Mouse (Mus musculus) lung, adult 2 months (tissue): ENCODE results near the gene Leo1. TPM values are rescaled to one million over a fixed set of nuclear protein-coding genes. Genes with fewer than 3 reads are reported as not detected.
"Not testable (repeated sequence)": the region's sequence is repeated elsewhere in the genome, so short reads cannot be mapped to it uniquely, and the experiment has no call there.

Experiments used
- DNase-seq: peaks from one replicate; pipeline ENCODE4 v3.0.0; 2022
- H3K4me1 ChIP-seq: fragments of 200-500 bp; 2 replicates; pipeline ENCODE4 v1.6.1; 2011; ENCODE audit warnings: low read length; ENCODE audit not compliant: control insufficient read depth, insufficient read depth
- H3K4me3 ChIP-seq: fragments of 200-500 bp; replicated peaks from 2 replicates; pipeline ENCODE3; 2011; ENCODE audit warnings: low read depth, mild to moderate bottlenecking, control low read depth, low read length; ENCODE audit errors: extremely low read depth
- CTCF ChIP-seq: fragments of 200-500 bp; IDR thresholded peaks from 2 replicates; pipeline ENCODE4 v1.5.1; 2011; ENCODE audit warnings: mild to moderate bottlenecking, low read length, control low read depth; ENCODE audit not compliant: insufficient read depth
- POLR2A ChIP-seq: fragments of 200-500 bp; IDR thresholded peaks from 2 replicates; pipeline ENCODE4 v1.6.1; 2011; ENCODE audit warnings: low read depth, mild to moderate bottlenecking, control low read depth, low read length, borderline replicate concordance; ENCODE audit errors: extremely low read depth
- WGBS: fragments of 180-500 bp; shearing (Covaris S2); methylation state at CpG from one replicate; pipeline ENCODE4 v1.1.7; 2018; 5-methylcytosine and 5-hydroxymethylcytosine counted together
- polyA plus RNA-seq: library from polyadenylated mRNA; depleted of rRNA; stranded (reverse); fragments of >200 nt; gene quantifications from 2 replicates; pipeline ENCODE4 v1.2.3, GENCODE M21; 2012

Leo1 gene
- polyA plus RNA-seq, 1 experiment, result 4.1 TPM

DNA sequence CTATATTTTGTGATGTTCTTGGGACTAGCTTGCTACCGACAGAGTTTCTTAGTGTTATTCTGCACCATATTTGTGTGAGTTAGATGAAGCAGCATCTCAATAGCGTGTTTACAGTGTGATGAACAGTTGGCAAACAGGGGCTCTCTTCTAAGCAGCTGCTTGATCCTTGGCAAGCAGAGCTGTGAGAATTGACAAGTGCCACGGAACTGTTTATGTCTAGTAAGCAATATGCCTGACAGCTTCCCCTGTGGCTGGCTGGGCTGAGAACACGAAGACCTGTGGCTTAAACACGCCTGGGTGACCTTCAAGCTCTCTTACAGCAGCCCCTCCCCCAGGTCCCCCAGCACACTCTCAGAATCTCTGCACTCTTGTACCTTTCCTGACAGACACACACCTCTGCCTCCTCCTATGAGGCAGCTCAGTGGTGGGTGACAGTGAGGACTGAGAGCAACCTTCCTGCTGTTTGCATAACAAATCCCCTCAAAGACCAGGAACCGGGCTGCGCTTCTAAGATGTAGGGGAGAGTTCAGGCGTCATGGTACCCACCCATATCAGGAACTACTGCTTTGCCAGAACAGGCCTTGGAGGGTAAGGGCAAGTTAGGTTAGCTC is 21.8 kb downstream of the Leo1 start:
- WGBS, result 80% methylated on average over 8 of the region's 8 CpGs
- no peak for DNase-seq
- TF ChIP-seq CTCF, result no peak
- no peak for TF ChIP-seq POLR2A

GRCm38 (mm10) chr9:75465856-75466255 is 24.5 kb downstream of the Leo1 start:
- DNase-seq, result no peak
- TF ChIP-seq POLR2A (no peak), CTCF (no peak)
- 85% methylated on average over 9 of the region's 9 CpGs for WGBS
- no peak overlapping the region for H3K4me3 ChIP-seq
- H3K4me1 ChIP-seq, result no peaks in the 10 kb centered on the region

More for the DNA sequence above, 21.8 kb downstream of the Leo1 start:
- Histone ChIP-seq H3K4me1 (no peaks in the 10 kb centered on the region), H3K4me3 (no peak overlapping the region)

- no peak for TF ChIP-seq POLR2A
- TF ChIP-seq CTCF, result no peak
- H3K4me3 ChIP-seq, result no peak overlapping the region
- no peaks in the 10 kb centered on the region for H3K4me1 ChIP-seq
- DNase-seq, result no peak
- WGBS, result 87% methylated on average over 4 of the region's 4 CpGs
Observed at GRCm38 (mm10) chr9:75466641-75467040, 25.3 kb downstream of the Leo1 start.

- Histone ChIP-seq H3K4me3 (no peak overlapping the region), H3K4me1 (no peaks in the 10 kb centered on the region)
- no peak for TF ChIP-seq POLR2A
- 96% methylated on average over 3 of the region's 3 CpGs for WGBS
- DNase-seq, result no peak
Observed at GRCm38 (mm10) chr9:75467581-75467980, 26.3 kb downstream of the Leo1 start.

DNA sequence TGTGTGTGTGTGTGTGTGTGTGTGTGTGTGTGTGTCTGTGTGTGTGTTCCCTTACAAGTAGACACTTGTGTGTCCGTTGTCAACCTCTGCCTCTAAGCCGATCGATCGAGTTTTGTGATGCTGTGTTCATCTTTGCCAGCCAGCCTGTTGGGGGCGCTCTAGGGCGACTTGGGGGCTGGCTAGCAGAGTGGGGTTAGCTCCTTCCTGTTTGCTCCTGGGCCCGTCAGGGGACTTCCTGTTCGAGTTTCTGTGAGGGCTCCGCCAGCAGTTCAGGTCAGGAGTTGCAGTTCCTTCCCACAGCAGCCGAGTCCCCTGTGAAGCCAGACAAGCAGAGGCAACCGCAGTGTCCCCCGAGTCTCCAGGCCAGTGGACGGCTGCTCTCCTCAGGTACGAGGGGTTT is 27.0 kb downstream of the Leo1 start:
- no peak for DNase-seq
- 82% methylated on average over 14 of the region's 14 CpGs for WGBS
- no peak for TF ChIP-seq CTCF
- TF ChIP-seq POLR2A, result no peak
- Histone ChIP-seq H3K4me3 (no peak overlapping the region), H3K4me1 (no peaks in the 10 kb centered on the region)

- no peak for DNase-seq
- H3K4me1 ChIP-seq, result no peaks in the 10 kb centered on the region
- no peak for TF ChIP-seq CTCF
- TF ChIP-seq POLR2A, result no peak
- no peak overlapping the region for H3K4me3 ChIP-seq
- 61% methylated on average over 3 of the region's 3 CpGs for WGBS
Observed at GRCm38 (mm10) chr9:75477212-75477611, 35.9 kb downstream of the Leo1 start.

DNA sequence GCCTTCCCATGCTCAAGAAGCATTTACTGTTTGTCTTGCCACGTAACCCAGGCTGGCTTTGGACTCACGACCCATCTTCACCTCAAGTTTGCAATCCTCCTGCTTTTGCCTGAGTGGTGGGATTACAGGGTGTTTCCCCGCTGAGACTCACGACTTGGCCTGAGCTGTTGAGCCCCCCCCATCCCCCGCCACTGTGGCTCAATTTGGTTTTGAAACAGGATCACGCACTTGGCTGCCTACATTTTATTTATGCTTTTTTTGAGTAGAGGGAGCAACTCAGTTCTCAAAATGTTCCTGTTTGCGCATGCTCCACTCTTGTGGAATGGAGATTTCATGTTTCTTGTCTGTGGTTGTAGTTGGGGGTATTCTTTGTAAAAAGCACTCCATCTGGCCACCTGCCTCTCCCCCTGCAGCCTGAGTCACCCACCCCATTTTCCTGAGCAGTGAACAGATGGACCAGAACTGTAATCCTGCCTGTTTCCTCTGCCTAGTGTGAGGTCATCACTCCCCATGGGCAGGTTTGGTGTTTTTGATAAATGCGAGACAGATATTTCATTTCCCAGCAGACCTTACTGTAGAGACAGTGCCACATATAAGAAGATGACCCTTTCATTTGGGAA is 37.9 kb downstream of the Leo1 start:
- H3K4me3 ChIP-seq, result no peak overlapping the region
- DNase-seq, result no peak
- TF ChIP-seq POLR2A, result no peak
- WGBS, result 68% methylated on average over 8 of the region's 8 CpGs
- H3K4me1 ChIP-seq, result no peaks in the 10 kb centered on the region

DNA sequence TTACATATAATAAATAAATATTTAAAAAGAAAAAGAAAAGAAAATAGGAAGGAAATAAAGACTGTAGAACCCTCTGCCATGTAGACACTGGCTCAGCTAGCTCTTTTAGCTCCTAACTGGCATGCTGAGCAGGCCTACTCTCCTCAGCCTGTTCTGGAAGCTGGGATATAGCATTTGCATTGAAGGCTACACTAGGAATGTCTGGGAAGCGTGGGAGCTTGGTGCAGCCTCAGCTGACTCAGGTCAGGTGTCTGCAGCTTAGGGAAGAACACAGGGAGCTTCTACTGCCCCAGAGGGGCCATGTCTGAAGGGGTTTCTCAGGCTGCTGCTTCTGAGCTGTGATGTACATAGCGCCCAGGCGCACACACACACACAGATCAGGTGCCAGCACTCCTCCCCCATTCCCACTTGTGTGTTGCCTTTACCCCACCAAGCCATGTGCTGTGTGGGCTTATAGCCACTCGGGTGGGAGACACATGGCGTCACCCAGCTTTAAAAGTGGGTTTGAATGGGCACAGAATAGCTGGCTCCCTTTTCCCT is 39.3 kb downstream of the Leo1 start:
- Histone ChIP-seq H3K4me3 (no peak overlapping the region), H3K4me1 (no peaks in the 10 kb centered on the region)
- 92% methylated on average over 5 of the region's 5 CpGs for WGBS
- DNase-seq, result no peak
- TF ChIP-seq POLR2A (no peak), CTCF (no peak)

DNA sequence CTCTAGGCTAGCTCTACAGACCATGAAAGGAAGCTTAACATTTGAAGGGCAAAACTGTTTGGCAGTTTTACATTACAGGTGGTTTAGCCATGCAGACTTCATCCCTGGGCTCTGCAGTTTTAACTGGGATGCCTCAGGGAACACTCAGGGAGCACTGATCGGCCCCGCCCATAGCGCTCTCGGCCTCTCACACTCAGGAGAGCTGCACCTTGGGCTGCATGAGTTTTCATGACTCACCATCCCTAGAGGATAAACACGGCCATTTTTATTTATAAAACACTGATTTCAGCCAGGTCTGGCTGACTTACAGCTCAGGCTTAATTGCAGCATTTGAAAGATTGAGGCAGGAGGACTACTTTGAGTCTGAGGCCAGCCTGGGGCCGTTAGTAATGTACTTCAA is 43.9 kb downstream of the Leo1 start:
- H3K4me1 ChIP-seq, result no peaks in the 10 kb centered on the region
- WGBS, result 79% methylated on average over 6 of the region's 6 CpGs
- no peak for TF ChIP-seq CTCF
- TF ChIP-seq POLR2A, result no peak
- no peak for DNase-seq
- no peak overlapping the region for H3K4me3 ChIP-seq

DNA sequence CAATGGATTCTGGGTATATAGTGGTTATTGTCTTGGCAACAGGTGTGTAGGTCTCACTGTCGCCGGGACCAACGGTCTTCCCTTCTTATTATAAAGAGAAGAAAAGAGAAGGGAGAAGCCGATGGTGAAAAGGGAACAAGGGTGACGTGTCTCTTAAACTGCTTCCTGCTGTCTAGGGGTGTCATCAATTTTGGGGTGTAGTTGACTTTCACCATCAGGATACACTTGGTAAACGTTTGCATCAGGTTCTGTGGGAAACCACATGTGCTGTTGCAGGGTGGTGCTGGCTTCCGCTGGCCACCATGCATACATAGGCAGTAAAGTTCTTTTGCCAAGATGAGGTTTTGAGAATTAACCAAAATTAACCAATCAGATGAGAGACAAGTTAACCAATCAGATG is 46.9 kb downstream of the Leo1 start:
- not testable (repeated sequence) for H3K4me1 ChIP-seq, DNase-seq, H3K4me3 ChIP-seq
- 93% methylated on average over 7 of the region's 7 CpGs for WGBS

DNA sequence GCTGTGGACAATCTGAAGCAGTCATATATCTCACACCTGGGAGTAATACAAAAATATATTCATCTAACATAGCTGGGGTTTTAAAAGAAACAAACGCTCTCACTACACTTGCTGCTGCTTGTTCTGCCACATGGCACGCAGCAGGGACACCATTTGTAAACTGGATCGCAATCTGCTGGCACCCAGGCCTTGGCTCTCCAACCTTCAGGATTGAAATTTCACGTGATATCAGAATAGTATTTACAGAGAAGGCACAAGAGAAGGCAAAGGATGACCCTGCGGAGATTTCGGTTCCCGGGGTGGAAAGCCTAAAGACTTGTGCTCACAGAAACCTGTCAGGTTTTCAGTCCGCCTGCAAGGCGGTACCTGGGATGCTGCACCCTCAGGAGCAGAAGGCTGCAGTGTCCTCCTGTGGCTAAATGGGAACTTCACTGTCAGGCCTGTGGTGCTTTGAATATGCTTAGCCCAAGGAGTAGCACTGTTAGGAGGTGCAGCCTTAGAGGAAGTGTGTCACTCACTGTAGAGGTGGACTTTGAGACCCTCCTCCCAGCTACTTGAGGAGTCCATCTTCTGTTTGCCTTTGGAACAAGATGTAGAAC is 53.2 kb downstream of the Leo1 start:
- no peak for DNase-seq
- H3K4me1 ChIP-seq, result no peaks in the 10 kb centered on the region
- no peak overlapping the region for H3K4me3 ChIP-seq
- TF ChIP-seq POLR2A (no peak), CTCF (no peak)
- 79% methylated on average over 9 of the region's 9 CpGs for WGBS
